Comparison of ENCODE assay signal across 8 mouse cellular contexts in the genomic region with DNA sequence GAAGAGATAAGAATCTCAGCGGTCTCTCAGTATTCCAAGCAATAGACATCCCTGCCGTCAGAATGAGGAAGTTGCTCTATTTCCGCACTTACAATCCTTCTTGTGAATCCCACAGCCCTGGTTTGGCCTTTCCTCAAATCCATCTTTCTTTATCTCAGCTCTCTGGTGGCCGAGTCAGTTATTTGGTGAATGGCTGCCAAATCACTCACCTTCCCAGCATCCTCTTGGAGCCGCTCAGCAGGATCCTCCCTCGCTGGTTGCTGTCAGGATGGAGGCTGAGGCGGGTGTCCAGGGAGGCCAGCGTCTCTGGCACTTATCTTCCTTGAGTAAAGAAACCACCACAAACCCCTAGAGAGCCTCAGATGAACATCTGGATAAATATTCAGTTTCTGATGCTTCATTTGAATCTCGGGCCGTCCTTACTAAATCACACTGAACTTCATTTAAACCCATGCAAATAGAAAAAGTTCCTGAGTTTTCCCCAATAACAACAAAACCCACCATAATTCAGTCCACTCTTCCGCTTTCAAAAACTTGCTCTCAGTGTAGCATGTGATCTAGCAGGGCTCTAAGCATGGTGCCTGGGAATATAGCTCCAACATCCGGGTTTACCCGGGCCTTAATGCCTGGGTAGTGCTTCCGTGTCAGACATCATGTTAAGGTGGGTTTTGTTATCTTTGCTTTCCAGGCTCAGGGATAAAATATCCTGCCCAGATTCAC.
DNase-seq lines count a peak whose midpoint lies in the region; ATAC-seq lines count a peak whose summit lies in the region.

No protein-coding gene starts in this region.

- H3K4me2 ChIP-seq in kidney, embryonic 16.5 days (replicated peaks; ENCODE audit: low read depth, low read length), result no peak overlapping the region; the same call in 1 of the 2 replicates
- H3K4me2 ChIP-seq in stomach, embryonic 16.5 days (ENCODE audit: low read depth, low read length), result no peak overlapping the region

- H3K9ac ChIP-seq in kidney, embryonic 16.5 days (replicated peaks; ENCODE audit: low read length), result no peak overlapping the region
- H3K9ac ChIP-seq in stomach, embryonic 16.5 days (ENCODE audit: low read length), result no peak overlapping the region

- H3K4me1 ChIP-seq in kidney, embryonic 16.5 days (ENCODE audit: insufficient read depth, low read length), result peaks cover 52% of the 10 kb centered on the region
- peaks cover 7% of the 10 kb centered on the region for H3K4me1 ChIP-seq in stomach, embryonic 16.5 days (ENCODE audit: control insufficient read depth, insufficient read depth, low read length)
- H3K4me1 ChIP-seq in forebrain, embryonic 10.5 days, result peaks cover 29% of the 10 kb centered on the region

- no peak overlapping the region for H3K4me3 ChIP-seq in kidney, embryonic 16.5 days (ENCODE audit: low read length)
- no peak overlapping the region for H3K4me3 ChIP-seq in stomach, embryonic 16.5 days (replicated peaks; ENCODE audit: low read length)
- no peak overlapping the region for H3K4me3 ChIP-seq in forebrain, embryonic 10.5 days

- peak; percentile 46; the same call in 1 of the 2 replicates for ATAC-seq in kidney, embryonic 16.5 days (ENCODE audit: low FRiP score, low TSS enrichment)
- ATAC-seq in stomach, embryonic 16.5 days (ENCODE audit: insufficient read depth, low FRiP score), result peak; percentile 40; the same call in 1 of the 2 replicates

- no peaks in the 10 kb centered on the region for H3K9me3 ChIP-seq in kidney, embryonic 16.5 days (ENCODE audit: low read length)
- H3K9me3 ChIP-seq in stomach, embryonic 16.5 days (replicated peaks; ENCODE audit: control insufficient read depth, low read length), result no peaks in the 10 kb centered on the region
- H3K9me3 ChIP-seq in forebrain, embryonic 10.5 days, result no peaks in the 10 kb centered on the region

- no peaks in the 10 kb centered on the region for H3K27me3 ChIP-seq in kidney, embryonic 16.5 days (ENCODE audit: insufficient read depth, low read length)
- H3K27me3 ChIP-seq in stomach, embryonic 16.5 days (ENCODE audit: control insufficient read depth, insufficient read depth, low read length), result no peaks in the 10 kb centered on the region
- H3K27me3 ChIP-seq in forebrain, embryonic 10.5 days (ENCODE audit: poor library complexity, severe bottlenecking), result peaks cover 6% of the 10 kb centered on the region; the same call in 1 of the 2 replicates

- 39% methylated on average over 14 of the region's 14 CpGs for WGBS in kidney, embryonic 16.5 days
- 52% methylated on average over 14 of the region's 14 CpGs for WGBS in stomach, embryonic 16.5 days
- WGBS in forebrain, embryonic 10.5 days, result 76% methylated on average over 14 of the region's 14 CpGs

- H3K27ac ChIP-seq in kidney, embryonic 16.5 days (ENCODE audit: low read length), result peak overlapping the region; percentile 23
- 0 out of 2 replicates have a peak overlapping the region, but pooled peaks have one; percentile 12 for H3K27ac ChIP-seq in stomach, embryonic 16.5 days (ENCODE audit: low read length)
- H3K27ac ChIP-seq in forebrain, embryonic 10.5 days, result no peak overlapping the region

- no peaks in the 10 kb centered on the region for H3K36me3 ChIP-seq in kidney, embryonic 16.5 days (ENCODE audit: insufficient read depth, low read length)
- H3K36me3 ChIP-seq in stomach, embryonic 16.5 days (ENCODE audit: control insufficient read depth, insufficient read depth, low read length), result no peaks in the 10 kb centered on the region
- no peaks in the 10 kb centered on the region for H3K36me3 ChIP-seq in forebrain, embryonic 10.5 days (replicated peaks)

- DNase-seq in adrenal gland, postnatal 14 days, result peak; percentile 44
- DNase-seq in adrenal gland, adult 8-10 months, result no peak
- peak; percentile 31 for DNase-seq in urinary bladder, postnatal 14 days (ENCODE audit: low spot score)
- DNase-seq in urinary bladder, postnatal 25 days (ENCODE audit: low spot score), result no peak
- DNase-seq in testis, postnatal 10 days (ENCODE audit: low spot score), result no peak
- no peak for DNase-seq in forebrain, embryonic 10.5 days (ENCODE audit: extremely low spot score, low spot score)

Comparison
In these comparisons a context has a peak if more than half of its experiments do, and no peak if none do; other contexts are left out.
1. DNase-seq: peak in adrenal gland, postnatal 14 days (single experiment) and urinary bladder, postnatal 14 days (single experiment); none in adrenal gland, adult 8-10 months (single experiment), urinary bladder, postnatal 25 days (single experiment), testis, postnatal 10 days (single experiment) and forebrain, embryonic 10.5 days (single experiment).